1 mouse cellular context compared by ENCODE assay signal in the genomic region with DNA sequence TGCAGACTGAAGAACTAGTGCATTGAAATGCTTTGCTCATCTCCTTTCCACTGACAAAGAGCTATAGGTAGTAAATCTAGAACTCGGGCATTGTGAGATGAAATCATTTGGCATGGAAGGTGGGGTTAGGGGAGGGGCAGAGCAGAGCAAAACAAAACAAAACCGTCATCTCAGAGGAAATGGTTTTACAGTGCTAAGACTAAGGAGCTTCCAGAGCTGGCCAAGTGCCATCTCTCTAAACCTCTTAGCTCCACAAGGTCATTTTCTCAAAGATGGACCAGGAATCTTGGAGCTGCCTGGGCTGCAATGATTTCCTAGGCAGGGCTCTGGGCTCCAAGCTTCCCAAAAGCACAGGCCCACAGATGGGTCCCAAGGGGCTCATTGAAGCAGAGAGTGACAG.
A peak's percentile ranks its signal among the peaks of the same experiment; 100 is the strongest.
TF ChIP-seq lines count a peak whose summit lies in the region.

No protein-coding gene starts in this region.

TF ChIP-seq in MEL, 35 proteins besides CTCF, POLR2A, EP300 and RAD21:
- TF ChIP-seq MAX (IDR thresholded peaks at IDR 0.05; ENCODE audit: low read length) (0 out of 2 replicates have a peak, but pooled peaks have one; percentile 17), CHD2 (IDR thresholded peaks at IDR 0.05; ENCODE audit: low read length) (no peak)
